Mouse (Mus musculus) urinary bladder, postnatal 14 days (tissue): ENCODE measurements around the gene Tmem216.

ENCODE experiments used
- DNase-seq: peaks from one replicate; pipeline ENCODE4 v3.0.0; 2021; ENCODE audit warnings: low spot score

The Tmem216 gene

DNA sequence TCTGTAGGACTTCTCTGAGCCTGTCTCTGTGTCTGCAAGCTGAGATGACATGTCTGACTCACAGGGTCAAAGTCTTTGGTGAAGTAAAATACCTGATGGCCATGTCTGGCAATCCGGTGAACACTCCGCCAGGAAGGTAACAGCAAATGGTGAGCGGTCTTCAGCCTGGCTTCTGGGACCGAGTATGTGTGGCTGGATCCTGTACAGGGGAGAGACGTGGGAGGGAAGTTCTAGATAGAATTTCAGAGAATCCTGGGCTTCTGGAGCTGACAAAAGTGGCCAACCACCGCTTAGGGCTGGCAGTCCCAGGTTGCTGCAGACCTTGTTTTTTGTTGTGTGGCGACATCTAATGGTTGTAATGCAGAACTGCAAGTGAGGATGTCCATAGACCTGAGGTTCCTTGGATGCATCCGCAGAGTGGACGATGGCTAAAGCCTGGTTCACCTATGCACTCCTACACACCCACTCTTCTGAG, 69.7 kb downstream of the Tmem216 start:
- DNase-seq: peak; percentile 31
